Mouse (Mus musculus) limb, embryonic 14.5 days (tissue): ENCODE data around the gene Cyp20a1. TPM values are rescaled to one million over a fixed set of nuclear protein-coding genes. Genes with fewer than 3 reads are reported as not detected.

ENCODE experiments used
- ATAC-seq: fragments of 200-750 bp; cut with Nextera tagmentation; 2 replicates; pipeline ENCODE4 v1.8.0; 2017; ENCODE audit warnings: low read depth, moderate number of reproducible peaks, moderate TSS enrichment; ENCODE audit not compliant: low FRiP score
- DNase-seq: peaks from one replicate; pipeline ENCODE4 v3.0.0-alpha.2; 2015; ENCODE audit warnings: low spot score
- H3K27ac ChIP-seq: fragments of 300-500 bp; sonication (generic); replicated peaks from 2 replicates; pipeline ENCODE4 v1.5.1; 2014; ENCODE audit warnings: low read depth, mild to moderate bottlenecking, low read length, moderate library complexity, mixed read lengths
- H3K27me3 ChIP-seq: fragments of 300-500 bp; sonication (generic); 2 replicates; pipeline ENCODE4 v1.6.1; 2014; ENCODE audit warnings: low read length, mixed read lengths; ENCODE audit not compliant: control insufficient read depth, insufficient read depth
- H3K36me3 ChIP-seq: fragments of 300-500 bp; sonication (generic); 2 replicates; pipeline ENCODE4 v1.6.1; 2014; ENCODE audit warnings: mild to moderate bottlenecking, low read length, moderate library complexity, mixed read lengths; ENCODE audit not compliant: control insufficient read depth, insufficient read depth
- H3K4me1 ChIP-seq: fragments of 300-500 bp; sonication (generic); 2 replicates; pipeline ENCODE4 v1.6.1; 2014; ENCODE audit warnings: antibody characterized with exemption, low read length, mixed read lengths; ENCODE audit not compliant: control insufficient read depth, insufficient read depth
- H3K4me2 ChIP-seq: fragments of 300-500 bp; sonication (generic); replicated peaks from 2 replicates; pipeline ENCODE4 v1.6.1; 2014; ENCODE audit warnings: low read depth, mild to moderate bottlenecking, low read length, moderate library complexity; ENCODE audit not compliant: severe bottlenecking
- H3K4me3 ChIP-seq: fragments of 300-500 bp; sonication (generic); replicated peaks from 2 replicates; pipeline ENCODE4 v1.5.1; 2014; ENCODE audit warnings: low read length
- H3K9ac ChIP-seq: fragments of 300-500 bp; sonication (generic); 2 replicates; pipeline ENCODE4 v1.6.1; 2014; ENCODE audit warnings: mild to moderate bottlenecking, low read depth, low read length, moderate library complexity; ENCODE audit not compliant: severe bottlenecking
- H3K9me3 ChIP-seq: fragments of 300-500 bp; sonication (generic); 2 replicates; pipeline ENCODE4 v1.6.1; 2016; ENCODE audit warnings: low read length; ENCODE audit not compliant: control insufficient read depth
- POLR2A ChIP-seq: fragments of 200-500 bp; IDR thresholded peaks from 2 replicates; pipeline ENCODE4 v1.8.0; 2012; ENCODE audit warnings: inconsistent platforms, mild to moderate bottlenecking, moderate library complexity, borderline replicate concordance; ENCODE audit not compliant: insufficient read depth, insufficient read length; ENCODE audit errors: extremely low read depth
- WGBS: fragments of 180-500 bp; shearing (Covaris S2); extraction: QIAGEN DNeasy Blood & Tissue Kit; methylation state at CpG from one replicate; pipeline ENCODE4 v1.1.7; 2014; 5-methylcytosine and 5-hydroxymethylcytosine counted together
- polyA plus RNA-seq, 2 experiments: library from polyadenylated mRNA; depleted of rRNA in 1 of 2; stranded (reverse) in 1 of 2; unstranded in 1 of 2; fragments of >200 nt; fragmentation: Nextera tagmentation in 1 of 2; extraction: Ambion mirVana in 1 of 2; gene quantifications; 2 replicates each; pipeline versions ENCODE4 v1.2.1 to v1.2.3; 2012 to 2014

The Cyp20a1 gene
- polyA plus RNA-seq, 2 experiments, result 5.5 to 24.3 TPM

GRCm38 (mm10) chr1:60408501-60409167 lies 65.5 kb downstream of the Cyp20a1 start:
- ATAC-seq, result peak; percentile 16; the same call in 1 of the 2 replicates
- WGBS, result 13% methylated on average over 13 of the region's 13 CpGs
- H3K9ac ChIP-seq, result peak overlapping the region; percentile 91
- peak overlapping the region; percentile 86 for H3K4me3 ChIP-seq
- H3K27ac ChIP-seq, result peak overlapping the region; percentile 81
- TF ChIP-seq POLR2A, result no peak
- no peaks in the 10 kb centered on the region for H3K27me3 ChIP-seq
- peak overlapping the region; percentile 77 for H3K4me2 ChIP-seq
- no peak for DNase-seq
- H3K9me3 ChIP-seq, result no peaks in the 10 kb centered on the region
- peaks cover 2% of the 10 kb centered on the region; the same call in 1 of the 2 replicates for H3K36me3 ChIP-seq
- peaks cover 10% of the 10 kb centered on the region for H3K4me1 ChIP-seq

DNA sequence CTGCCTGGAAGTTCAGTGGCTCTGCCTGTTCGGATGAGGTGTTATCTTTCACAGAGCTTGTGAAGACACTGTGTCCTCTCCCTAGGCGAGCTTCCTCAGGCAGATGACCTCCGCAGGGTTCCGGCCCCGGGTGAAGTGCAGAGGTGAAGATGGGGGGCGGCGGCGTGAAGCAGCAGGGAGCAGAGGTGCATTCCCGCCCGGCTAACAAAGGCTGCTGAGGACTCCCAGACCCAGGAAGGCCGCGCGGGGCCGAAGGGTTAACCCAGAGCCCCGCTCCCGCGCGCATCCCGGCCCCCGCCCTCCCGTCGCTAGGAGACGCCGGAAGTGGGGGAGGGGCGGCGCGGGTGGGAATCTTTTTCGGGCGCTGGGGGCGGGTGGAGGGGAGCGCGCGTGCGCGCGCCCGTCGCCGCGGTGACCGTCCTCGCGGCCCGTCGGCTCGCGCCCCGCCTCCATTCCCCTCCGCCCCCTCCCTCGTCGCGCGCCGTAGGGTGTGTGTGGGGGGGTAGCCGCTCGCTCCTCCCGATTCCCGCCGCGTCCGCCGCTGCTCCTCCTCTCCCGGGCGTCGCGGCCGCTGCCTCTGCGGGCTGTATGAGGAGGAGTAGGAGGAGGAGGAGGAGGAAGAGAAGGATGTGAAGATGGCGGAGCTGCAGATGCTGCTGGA lies 66.2 kb downstream of the Cyp20a1 start, which contains the start of gene Abi2:
Gene Abi2, plus strand, starts transcription at position 452 of the 661 bp plus-strand sequence.
- Histone ChIP-seq H3K4me2 (peak within 1 kb of the TSS; percentile 77), H3K27ac (peak within 1 kb of the TSS; percentile 81), H3K9ac (peak within 1 kb of the TSS; percentile 91), H3K27me3 (no peaks in the 10 kb centered on the region), H3K4me1 (peaks cover 10% of the 10 kb centered on the region), H3K9me3 (no peaks in the 10 kb centered on the region), H3K4me3 (peak within 1 kb of the TSS; percentile 86), H3K36me3 (peaks cover 2% of the 10 kb centered on the region; the same call in 1 of the 2 replicates)
- peak; percentile 92 for DNase-seq
- WGBS, result under 1% methylated on average over 23 of the region's 69 CpGs
- TF ChIP-seq POLR2A, result peak; percentile 61; the same call in 1 of the 2 replicates
- ATAC-seq, result peak; percentile 93

DNA sequence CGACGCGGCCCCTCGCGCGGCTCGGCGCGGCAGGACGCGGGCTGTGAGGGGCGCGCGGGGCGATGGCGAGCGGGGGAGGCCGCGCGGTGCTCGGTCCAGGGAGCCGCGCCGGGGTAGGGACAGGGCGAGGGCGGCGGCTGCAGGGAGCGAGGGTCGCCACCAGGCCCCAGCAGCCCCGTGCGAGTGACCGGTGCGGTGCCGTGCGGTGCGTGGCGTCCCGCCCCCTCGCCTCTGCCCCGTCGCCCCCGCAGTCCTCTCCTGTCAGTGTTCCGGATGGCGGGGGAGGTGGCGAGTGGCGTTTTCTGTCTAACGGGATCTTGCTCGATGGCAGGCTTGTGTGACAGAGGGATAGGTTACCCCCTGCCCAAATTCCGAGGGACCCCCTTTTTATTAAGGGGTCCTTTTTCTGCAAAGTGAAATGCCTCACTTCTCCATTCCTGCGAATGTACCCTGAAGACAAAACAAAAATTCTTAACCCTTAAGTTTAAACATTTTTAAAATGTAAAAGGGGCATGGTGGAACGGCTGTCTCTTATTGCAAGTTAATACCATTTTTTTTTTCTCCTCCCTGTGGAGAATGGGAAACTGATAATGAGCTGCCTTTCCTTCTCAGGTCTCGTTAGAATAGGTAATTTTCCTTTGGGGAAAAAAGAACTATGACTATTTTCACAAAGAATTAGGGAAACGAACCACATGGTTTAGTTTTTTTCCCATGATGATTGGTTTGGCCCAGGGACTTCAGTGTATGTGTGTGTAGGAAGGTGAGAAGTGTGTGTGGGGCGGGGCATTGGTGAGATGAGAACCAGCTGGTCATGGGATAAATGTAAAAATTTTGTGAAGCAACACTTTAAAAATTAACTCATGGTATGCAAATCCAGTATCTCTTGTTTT lies 67.0 kb downstream of the Cyp20a1 start:
- no peaks in the 10 kb centered on the region for H3K9me3 ChIP-seq
- WGBS, result under 1% methylated on average over 12 of the region's 54 CpGs
- peak overlapping the region; percentile 81 for H3K27ac ChIP-seq
- ATAC-seq, result no peak
- DNase-seq, result peak; percentile 35
- H3K36me3 ChIP-seq, result peaks cover 2% of the 10 kb centered on the region; the same call in 1 of the 2 replicates
- TF ChIP-seq POLR2A, result no peak
- H3K4me2 ChIP-seq, result peak overlapping the region; percentile 77
- H3K27me3 ChIP-seq, result no peaks in the 10 kb centered on the region
- peaks cover 10% of the 10 kb centered on the region for H3K4me1 ChIP-seq
- peak overlapping the region; percentile 86 for H3K4me3 ChIP-seq
- peak overlapping the region; percentile 91 for H3K9ac ChIP-seq

DNA sequence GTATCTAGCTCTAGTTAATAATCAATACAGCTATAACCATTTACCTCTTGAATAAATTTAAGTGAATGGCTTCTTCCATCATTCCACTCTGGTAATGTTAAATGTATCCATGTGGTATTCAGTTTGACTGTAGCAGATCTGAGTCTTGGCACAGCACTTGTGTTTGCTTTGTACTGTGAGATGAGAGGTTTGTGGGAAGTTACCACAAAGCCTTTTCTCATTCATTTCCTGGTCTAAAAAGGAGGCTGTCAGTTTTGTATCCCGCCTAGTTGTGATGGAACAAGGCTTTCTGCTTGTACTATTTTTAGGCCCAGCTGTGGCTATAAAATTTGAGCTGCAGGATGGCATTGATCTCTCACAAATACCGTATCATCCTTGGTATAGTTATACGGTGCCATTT lies 73.6 kb downstream of the Cyp20a1 start:
- Histone ChIP-seq H3K4me2 (no peak overlapping the region), H3K27ac (no peak overlapping the region), H3K27me3 (no peaks in the 10 kb centered on the region), H3K9me3 (no peaks in the 10 kb centered on the region), H3K4me1 (peaks cover under 1% of the 10 kb centered on the region; the same call in 1 of the 2 replicates), H3K36me3 (peaks cover 2% of the 10 kb centered on the region; the same call in 1 of the 2 replicates), H3K4me3 (no peak overlapping the region), H3K9ac (no peak overlapping the region)
- ATAC-seq (no peak), DNase-seq (peak; percentile 43)
- 58% methylated on average over 3 of the region's 3 CpGs for WGBS
- no peak for TF ChIP-seq POLR2A

DNA sequence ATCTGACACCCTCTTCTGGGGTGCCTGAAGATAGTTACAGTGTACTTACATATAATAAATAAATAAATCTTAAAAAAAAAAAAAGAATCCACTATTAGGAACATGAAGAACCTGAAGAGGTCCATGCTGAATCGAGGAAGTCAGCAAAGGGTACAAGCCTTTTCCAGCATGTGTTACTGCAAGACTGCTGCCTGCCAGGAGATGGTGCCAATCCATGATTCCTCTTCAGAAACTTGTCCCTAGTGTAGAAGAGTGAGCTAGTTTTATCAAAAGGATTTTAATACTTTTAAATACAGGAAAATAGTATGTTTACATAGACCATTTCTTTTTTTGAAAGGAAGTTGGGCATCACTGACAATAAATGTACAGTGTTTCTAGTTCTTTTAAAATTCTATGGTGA lies 80.8 kb downstream of the Cyp20a1 start:
- Histone ChIP-seq H3K4me3 (no peak overlapping the region), H3K27me3 (no peaks in the 10 kb centered on the region), H3K4me2 (no peak overlapping the region), H3K9me3 (no peaks in the 10 kb centered on the region), H3K9ac (no peak overlapping the region), H3K36me3 (no peaks in the 10 kb centered on the region), H3K4me1 (no peaks in the 10 kb centered on the region), H3K27ac (no peak overlapping the region)
- 97% methylated on average over 1 of the region's 1 CpGs for WGBS
- ATAC-seq, result no peak
- TF ChIP-seq POLR2A, result no peak
- no peak for DNase-seq
